Comparison of ENCODE assay signal across 7 mouse cellular contexts in genomic region chr4:123677060-123677804, GRCm38 (mm10). TPM values are rescaled to one million over a fixed set of nuclear protein-coding genes. Genes with fewer than 3 reads are reported as not detected.
A peak's percentile ranks its signal among the peaks of the same experiment; 100 is the strongest.
DNase-seq lines count a peak whose midpoint lies in the region; ATAC-seq lines count a peak whose summit lies in the region.

No protein-coding gene starts in this region.

- no peaks in the 10 kb centered on the region for H3K27me3 ChIP-seq in embryonic facial prominence, embryonic 11.5 days (ENCODE audit: control insufficient read depth, insufficient read depth, low read length)
- no peaks in the 10 kb centered on the region for H3K27me3 ChIP-seq in hindbrain, embryonic 15.5 days

- ATAC-seq in embryonic facial prominence, embryonic 11.5 days (replicated peaks; ENCODE audit: insufficient number of reproducible peaks, low FRiP score, low TSS enrichment, low read depth), result peak; percentile 59; the same call in 1 of the 2 replicates
- peak; percentile 65 for ATAC-seq in hindbrain, embryonic 15.5 days (ENCODE audit: low FRiP score, low read depth)

- H3K4me3 ChIP-seq in embryonic facial prominence, embryonic 11.5 days (ENCODE audit: low read depth, low read length), result no peak overlapping the region
- no peak overlapping the region for H3K4me3 ChIP-seq in hindbrain, embryonic 15.5 days

- peak overlapping the region; percentile 54 for H3K27ac ChIP-seq in embryonic facial prominence, embryonic 11.5 days (replicated peaks; ENCODE audit: low read depth, low read length)
- H3K27ac ChIP-seq in hindbrain, embryonic 15.5 days (replicated peaks), result peak overlapping the region; percentile 85

- H3K9me3 ChIP-seq in embryonic facial prominence, embryonic 11.5 days (replicated peaks; ENCODE audit: control insufficient read depth, low read length), result no peaks in the 10 kb centered on the region
- no peaks in the 10 kb centered on the region for H3K9me3 ChIP-seq in hindbrain, embryonic 15.5 days

- peaks cover 6% of the 10 kb centered on the region; the same call in 1 of the 2 replicates for H3K4me1 ChIP-seq in embryonic facial prominence, embryonic 11.5 days (ENCODE audit: control insufficient read depth, insufficient read depth, low read length)
- peaks cover 38% of the 10 kb centered on the region for H3K4me1 ChIP-seq in hindbrain, embryonic 15.5 days (replicated peaks)

- H3K4me2 ChIP-seq in embryonic facial prominence, embryonic 11.5 days (ENCODE audit: low read depth, low read length), result no peak overlapping the region
- H3K4me2 ChIP-seq in hindbrain, embryonic 15.5 days, result peak overlapping the region; percentile 8; the same call in 1 of the 2 replicates

- H3K36me3 ChIP-seq in embryonic facial prominence, embryonic 11.5 days (replicated peaks; ENCODE audit: control insufficient read depth, insufficient read depth, low read depth, low read length), result no peaks in the 10 kb centered on the region
- H3K36me3 ChIP-seq in hindbrain, embryonic 15.5 days, result peaks cover 21% of the 10 kb centered on the region

- 0 out of 2 replicates have a peak overlapping the region, but pooled peaks have one; percentile 23 for H3K9ac ChIP-seq in embryonic facial prominence, embryonic 11.5 days (replicated peaks; ENCODE audit: low read length)
- no peak overlapping the region for H3K9ac ChIP-seq in hindbrain, embryonic 15.5 days

- peak; percentile 56 to 57 for DNase-seq in layer of hippocampus, postnatal 10 days (ENCODE audit: low spot score in 2 of 2)
- no peak for DNase-seq in layer of hippocampus, adult 9-10 months (ENCODE audit: low spot score)
- peak; percentile 71 for DNase-seq in embryonic facial prominence, embryonic 11.5 days (ENCODE audit: low spot score)
- DNase-seq in neural tube, embryonic 10.5 days (ENCODE audit: extremely low spot score, low spot score), result peak; percentile 28
- DNase-seq in T-cell, adult 2 months (ENCODE audit: low spot score), result no peak
- DNase-seq in urinary bladder, adult 2 months (ENCODE audit: low spot score), result no peak

- WGBS in embryonic facial prominence, embryonic 11.5 days, result 29% methylated on average over 10 of the region's 10 CpGs
- WGBS in hindbrain, embryonic 15.5 days, result 17% methylated on average over 10 of the region's 10 CpGs

RNA-seq across cellular contexts. Expression of gene Macf1, which starts 6.9 kb away (rescaled TPM):
- 100 to 1,000 TPM; 242 to 248 TPM for total RNA-seq in layer of hippocampus, postnatal 10 days (2021)
- polyA plus RNA-seq in embryonic facial prominence, embryonic 11.5 days (2014; fragmentation: Nextera tagmentation; extraction: Ambion mirVana), result 63.9 and 70.2 TPM in 2 replicates
- 69.2 and 71.9 TPM in 2 replicates for polyA plus RNA-seq in hindbrain, embryonic 15.5 days (2015; fragmentation: Nextera tagmentation; extraction: Ambion mirVana)
- 94.0 and 119 TPM in 2 replicates for polyA plus RNA-seq in urinary bladder, adult 2 months (2012; rRNA removed)

RNA-seq across cellular contexts. Expression of gene Ndufs5, which starts 40.8 kb away (rescaled TPM):
- 100 to 1,000 TPM; 174 to 175 TPM for total RNA-seq in layer of hippocampus, postnatal 10 days (2021)
- 308 and 321 TPM in 2 replicates for polyA plus RNA-seq in embryonic facial prominence, embryonic 11.5 days (2014; fragmentation: Nextera tagmentation; extraction: Ambion mirVana)
- polyA plus RNA-seq in hindbrain, embryonic 15.5 days (2015; fragmentation: Nextera tagmentation; extraction: Ambion mirVana), result 457 and 489 TPM in 2 replicates
- polyA plus RNA-seq in urinary bladder, adult 2 months (2012; rRNA removed), result 312 and 316 TPM in 2 replicates

Comparison
In these comparisons a context has a peak if more than half of its experiments do, and no peak if none do; other contexts are left out.
1. DNase-seq: peak in layer of hippocampus, postnatal 10 days (2 of 2), embryonic facial prominence, embryonic 11.5 days (single experiment) and neural tube, embryonic 10.5 days (single experiment); none in layer of hippocampus, adult 9-10 months (single experiment), T-cell, adult 2 months (single experiment) and urinary bladder, adult 2 months (single experiment).